ENCODE assay signal across 20 mouse cellular contexts in genomic region chr2:14888406-14889195, GRCm38 (mm10).
DNase-seq lines count a peak whose midpoint lies in the region; ATAC-seq and TF ChIP-seq lines count a peak whose summit lies in the region.
"Had no signal": no experiment of that assay in that cellular context is flagged by ENCODE, and none has a peak within 500 bp of the region (broad histone marks: within the 10 kb centered on the region; RNA-seq: fewer than 3 reads in every experiment).

No protein-coding gene starts in this region.

- 24% methylated on average over 4 of the region's 4 CpGs for WGBS in intestine, embryonic 15.5 days
- WGBS in intestine, postnatal 0 days = 39% methylated on average over 4 of the region's 4 CpGs
- WGBS in stomach, embryonic 14.5 days = 19% methylated on average over 4 of the region's 4 CpGs
- WGBS in stomach, postnatal 0 days = 19% methylated on average over 4 of the region's 4 CpGs
- 70% methylated on average over 4 of the region's 4 CpGs for WGBS in limb, embryonic 10.5 days

- no peak for DNase-seq in stomach, postnatal 0 days (ENCODE audit: low spot score)
- DNase-seq in lung, postnatal 25 days (ENCODE audit: low spot score) = peak; percentile 43
- DNase-seq in T-cell, adult 2 months (ENCODE audit: low spot score) = no peak
- DNase-seq in limb, embryonic 10.5 days (ENCODE audit: low spot score) = no peak
- no peak for DNase-seq in ovary, postnatal 10 days (ENCODE audit: low spot score)
- DNase-seq: adrenal gland, postnatal 25 days; cerebellum, adult 8-10 months; forebrain, postnatal 0 days; heart, adult 18-20 months; layer of hippocampus, postnatal 36 days; liver; liver, postnatal 0 days; right cerebral cortex, postnatal 25 days; thymus, postnatal 4 days had no signal

- ATAC-seq in intestine, embryonic 15.5 days = peak; percentile 17; the same call in 1 of the 2 replicates
- no peak for ATAC-seq in intestine, postnatal 0 days
- ATAC-seq in stomach, embryonic 14.5 days (ENCODE audit: insufficient number of reproducible peaks, insufficient read depth, low FRiP score, low read depth) = peak; percentile 53; the same call in 1 of the 2 replicates
- no peak for ATAC-seq in stomach, postnatal 0 days (ENCODE audit: low FRiP score, low TSS enrichment)
- ATAC-seq: activated CD4-positive, CD25-positive, alpha-beta regulatory T cell, adult 4 months; forebrain, postnatal 0 days; liver, postnatal 0 days had no signal

- no peak overlapping the region for H3K9ac ChIP-seq in intestine, embryonic 15.5 days
- no peak overlapping the region for H3K9ac ChIP-seq in intestine, postnatal 0 days (ENCODE audit: low read depth, low read length)
- H3K9ac ChIP-seq in stomach, embryonic 14.5 days (replicated peaks; ENCODE audit: low read depth, low read length) = no peak overlapping the region
- no peak overlapping the region for H3K9ac ChIP-seq in stomach, postnatal 0 days (ENCODE audit: low read length)
- H3K9ac ChIP-seq: forebrain, postnatal 0 days; liver, postnatal 0 days; neural tube, embryonic 12.5 days had no signal

- H3K4me1 ChIP-seq in intestine, embryonic 15.5 days (replicated peaks) = no peaks in the 10 kb centered on the region
- H3K4me1 ChIP-seq in intestine, postnatal 0 days (replicated peaks; ENCODE audit: control insufficient read depth, insufficient read depth, low read length) = no peaks in the 10 kb centered on the region
- H3K4me1 ChIP-seq in stomach, embryonic 14.5 days (ENCODE audit: control insufficient read depth, insufficient read depth, low read length) = no peaks in the 10 kb centered on the region
- no peaks in the 10 kb centered on the region for H3K4me1 ChIP-seq in stomach, postnatal 0 days (replicated peaks; ENCODE audit: control insufficient read depth, insufficient read depth)
- H3K4me1 ChIP-seq in limb, embryonic 10.5 days = no peaks in the 10 kb centered on the region
- H3K4me1 ChIP-seq: midbrain, embryonic 10.5 days; neural tube, embryonic 12.5 days had no signal

- no peak for TF ChIP-seq EP300 in stomach, postnatal 0 days (optimal IDR thresholded peaks at IDR 0.05)

- no peak overlapping the region for H3K27ac ChIP-seq in intestine, embryonic 15.5 days
- no peak overlapping the region for H3K27ac ChIP-seq in intestine, postnatal 0 days (ENCODE audit: low read depth, low read length)
- no peak overlapping the region for H3K27ac ChIP-seq in stomach, embryonic 14.5 days (ENCODE audit: low read length)
- no peak overlapping the region for H3K27ac ChIP-seq in stomach, postnatal 0 days (replicated peaks)
- no peak overlapping the region for H3K27ac ChIP-seq in limb, embryonic 10.5 days
- H3K27ac ChIP-seq: midbrain, embryonic 10.5 days; neural tube, embryonic 12.5 days had no signal

- H3K9me3 ChIP-seq in intestine, embryonic 15.5 days = no peaks in the 10 kb centered on the region
- 0 out of 2 replicates have a peak, but pooled peaks cover 3% of the 10 kb centered on the region for H3K9me3 ChIP-seq in intestine, postnatal 0 days (ENCODE audit: control insufficient read depth)
- no peaks in the 10 kb centered on the region for H3K9me3 ChIP-seq in stomach, embryonic 14.5 days (ENCODE audit: control insufficient read depth, low read depth, low read length)
- H3K9me3 ChIP-seq in stomach, postnatal 0 days (ENCODE audit: control insufficient read depth, low read length) = no peaks in the 10 kb centered on the region
- H3K9me3 ChIP-seq in limb, embryonic 10.5 days (replicated peaks) = no peaks in the 10 kb centered on the region
- H3K9me3 ChIP-seq: midbrain, embryonic 10.5 days; neural tube, embryonic 12.5 days had no signal

- no peak for TF ChIP-seq CTCF in intestine, postnatal 0 days (IDR thresholded peaks at IDR 0.05; ENCODE audit: low read depth)
- no peak for TF ChIP-seq CTCF in stomach, postnatal 0 days (IDR thresholded peaks at IDR 0.05; ENCODE audit: low read depth)

- H3K4me2 ChIP-seq in intestine, embryonic 15.5 days (replicated peaks) = no peak overlapping the region
- H3K4me2 ChIP-seq in intestine, postnatal 0 days (replicated peaks; ENCODE audit: low read depth) = no peak overlapping the region
- H3K4me2 ChIP-seq in stomach, embryonic 14.5 days (replicated peaks; ENCODE audit: low read depth, low read length) = no peak overlapping the region
- no peak overlapping the region for H3K4me2 ChIP-seq in stomach, postnatal 0 days (replicated peaks; ENCODE audit: low read depth)
- H3K4me2 ChIP-seq: neural tube, embryonic 12.5 days had no signal

- no peaks in the 10 kb centered on the region for H3K36me3 ChIP-seq in intestine, embryonic 15.5 days
- H3K36me3 ChIP-seq in intestine, postnatal 0 days (ENCODE audit: control insufficient read depth, insufficient read depth) = no peaks in the 10 kb centered on the region
- no peaks in the 10 kb centered on the region for H3K36me3 ChIP-seq in stomach, embryonic 14.5 days (ENCODE audit: control insufficient read depth, insufficient read depth, low read length)
- H3K36me3 ChIP-seq in stomach, postnatal 0 days (ENCODE audit: control insufficient read depth, insufficient read depth, low read length) = no peaks in the 10 kb centered on the region
- H3K36me3 ChIP-seq in limb, embryonic 10.5 days = no peaks in the 10 kb centered on the region
- H3K36me3 ChIP-seq: midbrain, embryonic 10.5 days; neural tube, embryonic 12.5 days had no signal

- no peak overlapping the region for H3K4me3 ChIP-seq in intestine, embryonic 15.5 days (replicated peaks)
- no peak overlapping the region for H3K4me3 ChIP-seq in intestine, postnatal 0 days (ENCODE audit: low read depth, low read length)
- H3K4me3 ChIP-seq in stomach, embryonic 14.5 days (ENCODE audit: low read depth, low read length) = no peak overlapping the region
- H3K4me3 ChIP-seq in stomach, postnatal 0 days (ENCODE audit: low read depth, low read length) = no peak overlapping the region
- H3K4me3 ChIP-seq in limb, embryonic 10.5 days = no peak overlapping the region
- H3K4me3 ChIP-seq: midbrain, embryonic 10.5 days; neural tube, embryonic 12.5 days had no signal

- no peaks in the 10 kb centered on the region for H3K27me3 ChIP-seq in intestine, embryonic 15.5 days (replicated peaks)
- H3K27me3 ChIP-seq in intestine, postnatal 0 days (replicated peaks; ENCODE audit: control insufficient read depth, insufficient read depth, low read length) = no peaks in the 10 kb centered on the region
- no peaks in the 10 kb centered on the region for H3K27me3 ChIP-seq in stomach, embryonic 14.5 days (ENCODE audit: control insufficient read depth, insufficient read depth, low read length)
- H3K27me3 ChIP-seq in stomach, postnatal 0 days (ENCODE audit: control insufficient read depth, insufficient read depth, low read length) = no peaks in the 10 kb centered on the region
- H3K27me3 ChIP-seq in limb, embryonic 10.5 days (ENCODE audit: low read depth, poor library complexity, severe bottlenecking) = no peaks in the 10 kb centered on the region
- H3K27me3 ChIP-seq: neural tube, embryonic 12.5 days had no signal

Comparison
In these comparisons a context has a peak if more than half of its experiments do, and no peak if none do; other contexts are left out.
1. ATAC-seq: peak in intestine, embryonic 15.5 days (single experiment) and stomach, embryonic 14.5 days (single experiment); none in intestine, postnatal 0 days (single experiment) and stomach, postnatal 0 days (single experiment).